Mouse (Mus musculus): ENCODE measurements around the gene Henmt1. TPM values are rescaled to one million over a fixed set of nuclear protein-coding genes. Genes with fewer than 3 reads are reported as not detected.
A peak's percentile ranks its signal among the peaks of the same experiment; 100 is the strongest.

Henmt1 gene
- total RNA-seq, 2 experiments from 2014 or later, result not detected

GRCm38 (mm10) chr3:108989971-108990548 is 50.4 kb downstream of the Henmt1 start:
- ATAC-seq (replicated peaks; ENCODE audit: low FRiP score, poor library complexity, severe bottlenecking), result no peak

- no peak for ATAC-seq (replicated peaks; ENCODE audit: low FRiP score, poor library complexity, severe bottlenecking)
Measured at GRCm38 (mm10) chr3:108994477-108994876, 54.8 kb downstream of the Henmt1 start.

GRCm38 (mm10) chr3:108995379-108995778 is 55.7 kb downstream of the Henmt1 start:
- no peak for ATAC-seq (replicated peaks; ENCODE audit: low FRiP score, poor library complexity, severe bottlenecking)

GRCm38 (mm10) chr3:108997284-108997683 is 57.6 kb downstream of the Henmt1 start:
- no peak for ATAC-seq (replicated peaks; ENCODE audit: low FRiP score, poor library complexity, severe bottlenecking)

- ATAC-seq (replicated peaks; ENCODE audit: low FRiP score, poor library complexity, severe bottlenecking), result peak; percentile 80
Measured at GRCm38 (mm10) chr3:108997762-108998161, 58.1 kb downstream of the Henmt1 start.

- ATAC-seq (replicated peaks; ENCODE audit: low FRiP score, poor library complexity, severe bottlenecking), result no peak
Measured at GRCm38 (mm10) chr3:108999173-108999572, 59.5 kb downstream of the Henmt1 start.

GRCm38 (mm10) chr3:109005777-109006176 is 66.1 kb downstream of the Henmt1 start:
- ATAC-seq (replicated peaks; ENCODE audit: low FRiP score, poor library complexity, severe bottlenecking), result no peak

GRCm38 (mm10) chr3:109008180-109008579 is 68.5 kb downstream of the Henmt1 start:
- ATAC-seq (replicated peaks; ENCODE audit: low FRiP score, poor library complexity, severe bottlenecking), result no peak

Other genes starting within 250 kb of the Henmt1 start
- gene Gpsm2, start 217.6 kb upstream of the Henmt1 start, total RNA-seq (2015; ENCODE audit: low replicate concordance), result 8.2 and 25.0 TPM in 2 replicates
- 47.5 and 64.2 TPM in 2 replicates for gene Gpsm2, start 217.6 kb upstream of the Henmt1 start, total RNA-seq (2017; ENCODE audit: low replicate concordance)
- 1.3 and 6.3 TPM in 2 replicates for gene Aknad1, start 200.2 kb upstream of the Henmt1 start, total RNA-seq (2015; ENCODE audit: low replicate concordance)
- 1.6 and 8.6 TPM in 2 replicates for gene Aknad1, start 200.2 kb upstream of the Henmt1 start, total RNA-seq (2017; ENCODE audit: low replicate concordance)
- 15.8 and 25.7 TPM in 2 replicates for gene Stxbp3, start 99.3 kb upstream of the Henmt1 start, total RNA-seq (2015; ENCODE audit: low replicate concordance)
- 16.0 and 21.0 TPM in 2 replicates for gene Stxbp3, start 99.3 kb upstream of the Henmt1 start, total RNA-seq (2017; ENCODE audit: low replicate concordance)
- not detected in 2 replicates for gene Fndc7, start 49.9 kb upstream of the Henmt1 start, total RNA-seq (2015; ENCODE audit: low replicate concordance)
- 0.14 and 1.4 TPM in 2 replicates for gene Fndc7, start 49.9 kb upstream of the Henmt1 start, total RNA-seq (2017; ENCODE audit: low replicate concordance)
- 51.4 and 52.3 TPM in 2 replicates for gene Prpf38b, start 28.1 kb upstream of the Henmt1 start, total RNA-seq (2015; ENCODE audit: low replicate concordance)
- gene Prpf38b, start 28.1 kb upstream of the Henmt1 start, total RNA-seq (2017; ENCODE audit: low replicate concordance), result 128 and 134 TPM in 2 replicates
- not detected in 2 replicates for gene Gm9857, start 572 bp downstream of the Henmt1 start, total RNA-seq (2015; ENCODE audit: low replicate concordance)
- gene Gm9857, start 572 bp downstream of the Henmt1 start, total RNA-seq (2017; ENCODE audit: low replicate concordance), result not detected in 2 replicates
- 6.3 and 10.2 TPM in 2 replicates for gene Fam102b, start 87.7 kb downstream of the Henmt1 start, total RNA-seq (2015; ENCODE audit: low replicate concordance)
- 6.3 and 6.5 TPM in 2 replicates for gene Fam102b, start 87.7 kb downstream of the Henmt1 start, total RNA-seq (2017; ENCODE audit: low replicate concordance)
- not detected in 2 replicates for gene Slc25a54, start 140.6 kb downstream of the Henmt1 start, total RNA-seq (2015; ENCODE audit: low replicate concordance)
- gene Slc25a54, start 140.6 kb downstream of the Henmt1 start, total RNA-seq (2017; ENCODE audit: low replicate concordance), result not detected in 2 replicates
- gene Slc25a24, start 183.3 kb downstream of the Henmt1 start, total RNA-seq (2015; ENCODE audit: low replicate concordance), result 14.8 and 18.8 TPM in 2 replicates
- gene Slc25a24, start 183.3 kb downstream of the Henmt1 start, total RNA-seq (2017; ENCODE audit: low replicate concordance), result 25.9 and 28.1 TPM in 2 replicates